Mouse (Mus musculus): ENCODE results near the gene Cic. TPM values are rescaled to one million over a fixed set of nuclear protein-coding genes. Genes with fewer than 3 reads are reported as not detected.

Gene Cic
- polyA plus RNA-seq, 1 experiment from 2014 or later: 21.4 TPM

- peaks cover 44% of the 10 kb centered on the region for H3K4me1 ChIP-seq
- H3K36me3 ChIP-seq (replicated peaks): peaks cover 6% of the 10 kb centered on the region
- 90% methylated on average over 8 of the region's 8 CpGs for WGBS
- no peak for DNase-seq (ENCODE audit: low spot score)
- H3K9me3 ChIP-seq: no peaks in the 10 kb centered on the region
- peak overlapping the region; percentile 96 for H3K27ac ChIP-seq (replicated peaks)
- peak overlapping the region; percentile 89 for H3K4me3 ChIP-seq
- no peaks in the 10 kb centered on the region; the same call in 1 of the 2 replicates for H3K27me3 ChIP-seq (replicated peaks; ENCODE audit: low read depth, poor library complexity, severe bottlenecking)
These were observed 1.1 kb upstream of the Cic start for GRCm38 (mm10) chr7:25266180-25266962.

- Histone ChIP-seq H3K27ac (replicated peaks) (peak overlapping the region; percentile 96), H3K4me3 (peak overlapping the region; percentile 89), H3K36me3 (replicated peaks) (peaks cover 21% of the 10 kb centered on the region), H3K4me1 (peaks cover 49% of the 10 kb centered on the region), H3K9me3 (no peaks in the 10 kb centered on the region), H3K27me3 (replicated peaks; ENCODE audit: low read depth, poor library complexity, severe bottlenecking) (no peaks in the 10 kb centered on the region; the same call in 1 of the 2 replicates)
- under 1% methylated on average over 33 of the region's 33 CpGs for WGBS
- DNase-seq (ENCODE audit: low spot score): peak; percentile 98
These were observed 403 bp downstream of the Cic start for GRCm38 (mm10) chr7:25267751-25268463.

- no peak for DNase-seq (ENCODE audit: low spot score)
- peak overlapping the region; percentile 89 for H3K4me3 ChIP-seq
- no peaks in the 10 kb centered on the region; the same call in 1 of the 2 replicates for H3K27me3 ChIP-seq (replicated peaks; ENCODE audit: low read depth, poor library complexity, severe bottlenecking)
- peaks cover 52% of the 10 kb centered on the region for H3K4me1 ChIP-seq
- H3K9me3 ChIP-seq: no peaks in the 10 kb centered on the region
- H3K27ac ChIP-seq (replicated peaks): peak overlapping the region; percentile 96
- H3K36me3 ChIP-seq (replicated peaks): peaks cover 28% of the 10 kb centered on the region
- WGBS: 6% methylated on average over 7 of the region's 7 CpGs
These were observed 1.1 kb downstream of the Cic start for GRCm38 (mm10) chr7:25268588-25268987.

- no peaks in the 10 kb centered on the region; the same call in 1 of the 2 replicates for H3K27me3 ChIP-seq (replicated peaks; ENCODE audit: low read depth, poor library complexity, severe bottlenecking)
- H3K36me3 ChIP-seq (replicated peaks): peaks cover 32% of the 10 kb centered on the region
- no peaks in the 10 kb centered on the region for H3K9me3 ChIP-seq
- H3K4me3 ChIP-seq: peak overlapping the region; percentile 89
- peak overlapping the region; percentile 96 for H3K27ac ChIP-seq (replicated peaks)
- no peak for DNase-seq (ENCODE audit: low spot score)
- WGBS: 57% methylated on average over 4 of the region's 4 CpGs
- H3K4me1 ChIP-seq: peaks cover 50% of the 10 kb centered on the region
These were observed 1.5 kb downstream of the Cic start for GRCm38 (mm10) chr7:25269029-25269428.

GRCm38 (mm10) chr7:25269545-25270271, 2.2 kb downstream of the Cic start:
- Histone ChIP-seq H3K9me3 (no peaks in the 10 kb centered on the region), H3K4me1 (peaks cover 49% of the 10 kb centered on the region), H3K36me3 (replicated peaks) (peaks cover 32% of the 10 kb centered on the region), H3K27ac (replicated peaks) (peak overlapping the region; percentile 51), H3K4me3 (peak overlapping the region; percentile 89), H3K27me3 (replicated peaks; ENCODE audit: low read depth, poor library complexity, severe bottlenecking) (no peaks in the 10 kb centered on the region; the same call in 1 of the 2 replicates)
- DNase-seq (ENCODE audit: low spot score): no peak
- WGBS: 87% methylated on average over 8 of the region's 8 CpGs

- Histone ChIP-seq H3K4me3 (0 out of 2 replicates have a peak overlapping the region, but pooled peaks have one; percentile 89), H3K9me3 (no peaks in the 10 kb centered on the region), H3K4me1 (peaks cover 60% of the 10 kb centered on the region), H3K36me3 (replicated peaks) (peaks cover 32% of the 10 kb centered on the region), H3K27ac (replicated peaks) (0 out of 2 replicates have a peak overlapping the region, but pooled peaks have one; percentile 31), H3K27me3 (replicated peaks; ENCODE audit: low read depth, poor library complexity, severe bottlenecking) (no peaks in the 10 kb centered on the region)
- WGBS: 89% methylated on average over 35 of the region's 35 CpGs
- DNase-seq (ENCODE audit: low spot score): no peak
These were observed 3.4 kb downstream of the Cic start for GRCm38 (mm10) chr7:25270652-25271633.

- peaks cover 32% of the 10 kb centered on the region for H3K36me3 ChIP-seq (replicated peaks)
- no peaks in the 10 kb centered on the region for H3K9me3 ChIP-seq
- WGBS: 88% methylated on average over 30 of the region's 30 CpGs
- peak overlapping the region; percentile 11; the same call in 1 of the 2 replicates for H3K27ac ChIP-seq (replicated peaks)
- no peak for DNase-seq (ENCODE audit: low spot score)
- no peaks in the 10 kb centered on the region for H3K27me3 ChIP-seq (replicated peaks; ENCODE audit: low read depth, poor library complexity, severe bottlenecking)
- no peak overlapping the region for H3K4me3 ChIP-seq
- H3K4me1 ChIP-seq: peaks cover 64% of the 10 kb centered on the region
These were observed 4.3 kb downstream of the Cic start for GRCm38 (mm10) chr7:25271651-25272444.

- DNase-seq (ENCODE audit: low spot score): no peak
- H3K27ac ChIP-seq (replicated peaks): no peak overlapping the region
- H3K27me3 ChIP-seq (replicated peaks; ENCODE audit: low read depth, poor library complexity, severe bottlenecking): no peaks in the 10 kb centered on the region
- no peak overlapping the region; the same call in 1 of the 2 replicates for H3K4me3 ChIP-seq
- no peaks in the 10 kb centered on the region for H3K9me3 ChIP-seq
- 90% methylated on average over 38 of the region's 38 CpGs for WGBS
- peaks cover 68% of the 10 kb centered on the region for H3K4me1 ChIP-seq
- H3K36me3 ChIP-seq (replicated peaks): peaks cover 32% of the 10 kb centered on the region
These were observed 5.1 kb downstream of the Cic start for GRCm38 (mm10) chr7:25272445-25273258.

GRCm38 (mm10) chr7:25273259-25274241, 6.0 kb downstream of the Cic start:
- Histone ChIP-seq H3K36me3 (replicated peaks) (peaks cover 32% of the 10 kb centered on the region), H3K9me3 (no peaks in the 10 kb centered on the region), H3K27ac (replicated peaks) (no peak overlapping the region), H3K4me3 (no peak overlapping the region; the same call in 1 of the 2 replicates), H3K27me3 (replicated peaks; ENCODE audit: low read depth, poor library complexity, severe bottlenecking) (no peaks in the 10 kb centered on the region), H3K4me1 (peaks cover 71% of the 10 kb centered on the region)
- DNase-seq (ENCODE audit: low spot score): no peak
- WGBS: 91% methylated on average over 22 of the region's 22 CpGs

Measured in embryonic facial prominence, embryonic 10.5 days (tissue).